Comparison of ENCODE assay signal across 8 mouse cellular contexts in the genomic region with DNA sequence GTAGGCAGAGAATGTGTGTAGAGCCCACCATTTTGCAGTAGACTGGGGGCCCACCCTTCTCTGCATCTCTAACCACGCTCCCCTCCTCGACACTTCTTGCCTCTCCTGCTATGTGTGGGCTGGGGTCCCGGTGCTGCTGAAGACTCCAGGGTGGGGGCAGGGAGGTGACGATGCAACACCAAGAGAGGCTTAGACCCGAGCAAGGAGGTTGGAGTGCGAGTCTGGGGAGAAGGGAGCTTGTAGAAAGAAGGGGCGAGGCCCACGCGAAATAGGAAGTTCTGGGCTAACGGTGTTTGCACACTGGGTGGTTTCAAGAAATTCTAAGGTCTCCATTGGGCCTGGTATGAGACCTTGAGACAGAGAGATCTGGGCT. TPM values are rescaled to one million over a fixed set of nuclear protein-coding genes. Genes with fewer than 3 reads are reported as not detected.
DNase-seq lines count a peak whose midpoint lies in the region; ATAC-seq lines count a peak whose summit lies in the region.

No protein-coding gene starts in this region.

- peak overlapping the region; percentile 65 for H3K4me3 ChIP-seq in hindbrain, embryonic 15.5 days
- H3K4me3 ChIP-seq in stomach, embryonic 16.5 days (replicated peaks; ENCODE audit: low read length), result peak overlapping the region; percentile 90

- peak overlapping the region; percentile 74 for H3K9ac ChIP-seq in hindbrain, embryonic 15.5 days
- H3K9ac ChIP-seq in stomach, embryonic 16.5 days (ENCODE audit: low read length), result peak overlapping the region; percentile 86

- peak; percentile 10; the same call in 1 of the 2 replicates for ATAC-seq in common myeloid progenitor, adult 5-6 weeks (replicated peaks; ENCODE audit: low read depth, poor library complexity, severe bottlenecking)
- ATAC-seq in hindbrain, embryonic 15.5 days (ENCODE audit: low FRiP score, low read depth), result peak; percentile 31
- ATAC-seq in stomach, embryonic 16.5 days (ENCODE audit: insufficient read depth, low FRiP score), result peak; percentile 11; the same call in 1 of the 2 replicates

- 0% methylated on average over 10 of the region's 10 CpGs for WGBS in hindbrain, embryonic 15.5 days
- under 1% methylated on average over 10 of the region's 10 CpGs for WGBS in stomach, embryonic 16.5 days

- H3K27me3 ChIP-seq in hindbrain, embryonic 15.5 days, result no peaks in the 10 kb centered on the region
- no peaks in the 10 kb centered on the region for H3K27me3 ChIP-seq in stomach, embryonic 16.5 days (ENCODE audit: control insufficient read depth, insufficient read depth, low read length)

- no peaks in the 10 kb centered on the region for H3K36me3 ChIP-seq in hindbrain, embryonic 15.5 days
- no peaks in the 10 kb centered on the region for H3K36me3 ChIP-seq in stomach, embryonic 16.5 days (ENCODE audit: control insufficient read depth, insufficient read depth, low read length)

- H3K4me2 ChIP-seq in hindbrain, embryonic 15.5 days, result peak overlapping the region; percentile 74
- peak overlapping the region; percentile 96 for H3K4me2 ChIP-seq in stomach, embryonic 16.5 days (ENCODE audit: low read depth, low read length)

- H3K9me3 ChIP-seq in hindbrain, embryonic 15.5 days, result no peaks in the 10 kb centered on the region
- no peaks in the 10 kb centered on the region for H3K9me3 ChIP-seq in stomach, embryonic 16.5 days (replicated peaks; ENCODE audit: control insufficient read depth, low read length)

- peak overlapping the region; percentile 94 for H3K27ac ChIP-seq in hindbrain, embryonic 15.5 days (replicated peaks)
- H3K27ac ChIP-seq in stomach, embryonic 16.5 days (ENCODE audit: low read length), result peak overlapping the region; percentile 96

- DNase-seq in embryo, embryonic 11 days, result peak; percentile 41
- DNase-seq in embryo, embryonic 9.5 days (ENCODE audit: extremely low spot score), result no peak
- peak; percentile 54 for DNase-seq in A20 (ENCODE audit: low read depth, low spot score)
- peak; percentile 48 for DNase-seq in lung, postnatal 36 days
- no peak for DNase-seq in MN1 (ENCODE audit: low spot score)

- peaks cover 34% of the 10 kb centered on the region for H3K4me1 ChIP-seq in hindbrain, embryonic 15.5 days (replicated peaks)
- peaks cover 36% of the 10 kb centered on the region for H3K4me1 ChIP-seq in stomach, embryonic 16.5 days (ENCODE audit: control insufficient read depth, insufficient read depth, low read length)

RNA-seq across cellular contexts. Expression of a gene that starts 1.6 kb away (rescaled TPM):
- total RNA-seq in common myeloid progenitor, adult 5-6 weeks (2017), result 450 and 458 TPM in 2 replicates
- 278 and 288 TPM in 2 replicates for polyA plus RNA-seq in hindbrain, embryonic 15.5 days (2015; fragmentation: Nextera tagmentation; extraction: Ambion mirVana)
- polyA plus RNA-seq in stomach, embryonic 16.5 days (2015; fragmentation: Nextera tagmentation; extraction: Ambion mirVana), result 292 and 307 TPM in 2 replicates

RNA-seq across cellular contexts. Expression of a gene that starts 58.5 kb away (rescaled TPM):
- 0.49 and 0.78 TPM in 2 replicates for total RNA-seq in common myeloid progenitor, adult 5-6 weeks (2017)
- polyA plus RNA-seq in hindbrain, embryonic 15.5 days (2015; fragmentation: Nextera tagmentation; extraction: Ambion mirVana), result 8.3 and 10.7 TPM in 2 replicates
- 4.2 and 4.9 TPM in 2 replicates for polyA plus RNA-seq in stomach, embryonic 16.5 days (2015; fragmentation: Nextera tagmentation; extraction: Ambion mirVana)

Comparison
In these comparisons a context has a peak if more than half of its experiments do, and no peak if none do; other contexts are left out.
1. DNase-seq: peak in embryo, embryonic 11 days (single experiment), A20 (single experiment) and lung, postnatal 36 days (single experiment); none in embryo, embryonic 9.5 days (single experiment) and MN1 (single experiment).
2. Peak in every context shown above with its lines, with median percentiles within 50 percentile points of each other: ATAC-seq.